Mouse (Mus musculus): Measurements from ENCODE around the gene Prtn3. TPM values are rescaled to one million over a fixed set of nuclear protein-coding genes. Genes with fewer than 3 reads are reported as not detected.

Gene Prtn3
- polyA plus RNA-seq, 1 experiment: 3.6 TPM

DNA sequence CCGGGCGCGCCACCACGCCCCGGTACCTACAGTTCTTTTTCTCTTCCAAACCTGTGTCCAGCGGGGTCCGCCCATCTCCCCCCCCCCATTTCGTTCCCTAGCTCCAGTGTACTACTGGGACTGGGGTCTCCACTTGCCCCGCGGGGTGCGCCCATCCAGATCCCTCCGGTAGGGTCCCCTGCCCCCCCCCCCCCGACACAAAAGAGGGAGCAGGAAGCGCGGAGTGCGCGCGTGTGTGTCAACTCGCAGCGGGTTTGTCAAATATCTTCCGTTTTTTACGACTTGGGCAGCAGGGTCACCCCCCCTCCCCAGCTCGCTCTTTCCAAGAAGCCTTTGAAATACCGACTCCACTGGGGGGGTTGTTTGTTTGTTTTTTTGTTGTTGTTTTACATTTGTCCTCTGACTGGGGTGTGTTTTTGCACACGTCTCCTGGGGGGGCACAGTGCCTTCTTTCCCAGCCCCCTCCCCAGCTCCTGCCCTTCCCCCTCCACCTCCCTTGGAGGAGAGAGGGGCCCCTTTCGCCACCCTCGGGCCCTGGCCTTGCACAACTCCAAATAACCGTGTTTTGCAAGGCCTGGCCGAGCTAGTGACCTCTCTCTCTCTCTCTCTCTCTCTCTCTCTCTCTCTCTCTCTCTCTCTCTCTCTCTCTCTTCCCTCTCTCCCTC lies 53.9 kb downstream of the Prtn3 start:
- peaks cover 13% of the 10 kb centered on the region for H3K4me1 ChIP-seq (ENCODE audit: control insufficient read depth, insufficient read depth, low read length)
- DNase-seq: peak; percentile 50
- peak overlapping the region; percentile 78 for H3K4me3 ChIP-seq (replicated peaks; ENCODE audit: extremely low read depth, low read depth, low read length)
- WGBS: 4% methylated on average over 25 of the region's 29 CpGs
- TF ChIP-seq CTCF (IDR thresholded peaks at IDR 0.05; ENCODE audit: insufficient read depth, low read length) (no peak), POLR2A (IDR thresholded peaks at IDR 0.05; ENCODE audit: borderline replicate concordance, extremely low read depth, low read depth, low read length) (no peak)

DNA sequence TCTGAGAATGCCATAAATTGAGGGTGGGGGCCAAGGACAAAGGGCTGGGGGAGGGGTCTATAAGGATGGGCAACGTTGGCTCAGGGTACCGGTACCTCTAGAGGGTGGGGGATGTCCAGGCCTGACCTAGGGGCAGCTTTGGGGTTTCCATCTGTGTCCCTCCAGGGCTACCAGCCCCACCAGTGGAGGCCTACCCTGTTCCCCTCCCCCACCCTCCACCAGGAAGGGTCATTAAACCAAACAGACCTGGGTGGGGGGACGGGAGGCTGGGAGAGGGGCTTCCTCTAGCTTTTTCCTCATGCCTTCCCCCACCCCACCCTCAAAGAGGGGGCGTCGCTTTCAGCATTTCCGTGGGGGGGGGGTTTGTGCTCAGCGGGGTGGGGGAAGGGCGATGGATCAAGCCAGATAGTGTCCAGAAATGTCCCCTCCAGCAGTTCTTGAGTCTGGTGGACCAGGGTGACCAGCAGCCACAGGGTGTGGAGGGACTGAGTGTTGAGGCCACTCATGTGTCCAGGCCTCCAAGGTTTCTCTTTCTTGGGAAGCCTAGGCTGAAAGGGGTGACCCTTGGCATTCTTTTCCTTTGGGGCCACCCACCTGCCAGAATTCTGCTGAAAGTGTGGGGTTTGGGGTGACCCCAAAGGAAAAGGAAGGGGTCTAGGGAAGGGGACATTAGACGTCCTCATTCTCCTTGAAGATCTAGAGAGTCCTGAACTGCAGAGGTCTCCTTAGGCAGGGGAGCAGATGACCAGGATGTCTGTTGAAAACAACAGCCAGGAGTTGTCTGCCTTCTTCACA lies 54.8 kb downstream of the Prtn3 start:
- H3K4me1 ChIP-seq (ENCODE audit: control insufficient read depth, insufficient read depth, low read length): peaks cover 22% of the 10 kb centered on the region
- no peak for DNase-seq
- WGBS: 38% methylated on average over 9 of the region's 9 CpGs
- TF ChIP-seq POLR2A (IDR thresholded peaks at IDR 0.05; ENCODE audit: borderline replicate concordance, extremely low read depth, low read depth, low read length) (no peak), CTCF (IDR thresholded peaks at IDR 0.05; ENCODE audit: insufficient read depth, low read length) (no peak)
- H3K4me3 ChIP-seq (replicated peaks; ENCODE audit: extremely low read depth, low read depth, low read length): no peak overlapping the region

DNA sequence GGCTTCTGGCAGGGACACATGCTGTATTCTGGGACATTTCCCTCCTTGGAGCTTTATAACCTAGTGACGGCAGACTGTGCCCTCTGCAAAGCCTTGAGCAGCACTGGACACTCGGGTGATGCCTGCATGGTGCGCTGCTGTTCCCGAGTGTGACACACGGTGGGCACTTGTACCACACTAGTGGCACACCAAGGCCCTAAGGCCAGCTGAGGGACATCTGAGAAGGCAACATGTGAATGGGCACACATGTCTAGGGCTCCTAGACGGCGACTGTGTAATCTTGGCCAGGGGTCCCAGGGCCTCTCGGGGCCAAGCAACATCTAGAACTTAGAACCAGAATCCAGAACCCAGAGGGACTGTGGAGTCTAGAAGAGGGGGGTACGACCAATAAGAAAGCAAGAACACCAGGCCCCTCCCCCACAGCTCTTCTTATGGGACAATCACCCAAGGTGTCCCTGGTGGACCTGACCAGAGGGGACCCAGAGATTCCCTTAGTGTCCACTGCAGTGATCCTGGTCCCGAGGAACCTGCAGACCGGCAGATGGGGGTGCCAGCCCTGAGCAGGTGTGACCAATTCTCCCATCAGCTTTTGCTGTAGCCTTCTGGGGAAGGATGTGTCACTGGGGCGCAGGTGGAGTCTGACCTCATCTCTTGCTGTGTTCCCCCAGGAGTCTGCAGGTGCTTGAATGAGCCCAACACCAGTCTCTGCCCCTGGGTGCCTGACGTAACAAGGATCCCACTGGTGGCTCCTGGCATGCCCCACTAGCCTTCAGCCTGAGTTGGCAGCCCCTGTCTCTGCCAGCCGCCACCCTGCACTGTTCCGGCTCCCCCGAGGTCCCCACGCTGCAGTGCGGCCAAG lies 55.9 kb downstream of the Prtn3 start:
- Histone ChIP-seq H3K4me1 (ENCODE audit: control insufficient read depth, insufficient read depth, low read length) (peaks cover 31% of the 10 kb centered on the region), H3K4me3 (replicated peaks; ENCODE audit: extremely low read depth, low read depth, low read length) (no peak overlapping the region)
- TF ChIP-seq CTCF (IDR thresholded peaks at IDR 0.05; ENCODE audit: insufficient read depth, low read length): no peak
- no peak for TF ChIP-seq POLR2A (IDR thresholded peaks at IDR 0.05; ENCODE audit: borderline replicate concordance, extremely low read depth, low read depth, low read length)
- 84% methylated on average over 18 of the region's 18 CpGs for WGBS
- DNase-seq: no peak

DNA sequence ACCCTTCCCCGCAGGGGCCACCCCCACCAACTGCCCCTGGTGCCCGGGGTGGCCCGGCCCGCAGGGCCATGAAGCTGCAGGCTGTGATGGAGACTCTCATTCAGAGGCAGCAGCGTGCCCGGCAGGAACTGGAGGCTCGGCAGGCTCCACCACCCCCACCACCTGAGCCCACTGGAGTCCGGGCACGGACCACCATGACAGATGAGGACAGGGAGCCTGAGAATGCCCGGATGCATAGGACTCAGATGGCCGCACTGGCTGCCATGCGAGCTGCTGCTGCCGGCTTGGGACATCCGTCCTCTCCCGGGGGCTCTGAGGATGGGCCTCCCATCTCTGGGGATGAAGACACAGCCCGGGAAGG lies 56.5 kb downstream of the Prtn3 start:
- no peak for DNase-seq
- H3K4me3 ChIP-seq (replicated peaks; ENCODE audit: extremely low read depth, low read depth, low read length): no peak overlapping the region
- H3K4me1 ChIP-seq (ENCODE audit: control insufficient read depth, insufficient read depth, low read length): peaks cover 31% of the 10 kb centered on the region
- no peak for TF ChIP-seq POLR2A (IDR thresholded peaks at IDR 0.05; ENCODE audit: borderline replicate concordance, extremely low read depth, low read depth, low read length)
- TF ChIP-seq CTCF (IDR thresholded peaks at IDR 0.05; ENCODE audit: insufficient read depth, low read length): no peak
- 94% methylated on average over 16 of the region's 16 CpGs for WGBS

DNA sequence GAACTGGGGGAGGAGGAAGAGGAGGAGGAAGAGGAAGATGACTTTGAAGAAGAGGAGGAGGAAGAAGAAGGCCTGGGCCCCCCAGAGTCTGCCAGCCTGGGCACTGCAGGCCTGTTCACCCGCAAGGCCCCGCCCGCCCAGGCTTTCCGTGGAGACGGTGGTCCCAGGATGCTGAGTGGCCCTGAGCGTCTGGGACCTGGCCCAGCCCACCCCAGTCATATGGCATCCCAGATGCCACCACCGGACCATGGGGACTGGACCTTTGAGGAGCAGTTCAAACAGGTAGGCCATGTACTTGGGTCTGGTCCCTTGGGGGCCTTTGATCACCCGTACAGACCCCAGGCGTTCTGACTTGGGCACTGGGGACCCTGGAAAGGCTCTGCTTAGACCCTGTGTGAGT lies 57.5 kb downstream of the Prtn3 start:
- DNase-seq: no peak
- no peak overlapping the region for H3K4me3 ChIP-seq (replicated peaks; ENCODE audit: extremely low read depth, low read depth, low read length)
- TF ChIP-seq CTCF (IDR thresholded peaks at IDR 0.05; ENCODE audit: insufficient read depth, low read length) (no peak), POLR2A (IDR thresholded peaks at IDR 0.05; ENCODE audit: borderline replicate concordance, extremely low read depth, low read depth, low read length) (no peak)
- WGBS: 89% methylated on average over 9 of the region's 9 CpGs
- peaks cover 32% of the 10 kb centered on the region for H3K4me1 ChIP-seq (ENCODE audit: control insufficient read depth, insufficient read depth, low read length)

DNA sequence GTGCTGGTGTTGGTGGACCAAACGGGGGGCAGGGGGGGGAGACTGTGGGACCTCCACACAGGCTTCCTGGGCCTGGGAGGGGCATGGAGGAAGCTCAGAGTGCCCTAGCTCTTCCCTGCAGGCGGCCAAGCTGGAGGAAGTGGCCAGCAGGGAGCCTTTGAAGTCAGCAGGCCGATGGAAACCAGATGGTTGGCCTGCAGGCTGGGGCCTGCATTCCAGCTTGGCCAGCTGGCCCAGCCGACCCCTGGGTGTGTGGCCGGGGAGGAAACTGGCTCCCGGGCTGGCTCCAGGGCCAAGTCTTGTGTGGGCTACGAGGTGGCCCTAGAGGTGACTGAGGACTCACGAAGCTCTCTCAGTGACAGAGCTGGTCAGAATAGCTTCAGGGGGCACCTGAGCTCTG lies 58.5 kb downstream of the Prtn3 start:
- DNase-seq: peak; percentile 44
- TF ChIP-seq POLR2A (IDR thresholded peaks at IDR 0.05; ENCODE audit: borderline replicate concordance, extremely low read depth, low read depth, low read length): no peak
- TF ChIP-seq CTCF (IDR thresholded peaks at IDR 0.05; ENCODE audit: insufficient read depth, low read length): no peak
- H3K4me1 ChIP-seq (ENCODE audit: control insufficient read depth, insufficient read depth, low read length): peaks cover 39% of the 10 kb centered on the region

More for the DNA sequence above, 58.5 kb downstream of the Prtn3 start:
- H3K4me3 ChIP-seq (replicated peaks; ENCODE audit: extremely low read depth, low read depth, low read length): no peak overlapping the region
- 30% methylated on average over 8 of the region's 8 CpGs for WGBS

Other genes starting within 250 kb of the Prtn3 start
- 2.4 and 2.7 TPM in 2 replicates for gene Shc2, start 236.6 kb upstream of the Prtn3 start, polyA plus RNA-seq (2012; rRNA removed)
- gene Odf3l2, start 228.7 kb upstream of the Prtn3 start, polyA plus RNA-seq (2012; rRNA removed): not detected in 2 replicates
- gene Madcam1, start 209.9 kb upstream of the Prtn3 start, polyA plus RNA-seq (2012; rRNA removed): 0.13 TPM in 1 of 2 replicates, not detected in the other
- 70.4 and 84.7 TPM in 2 replicates for gene Tpgs1, start 205.1 kb upstream of the Prtn3 start, polyA plus RNA-seq (2012; rRNA removed)
- 112 and 121 TPM in 2 replicates for gene Cdc34, start 192.3 kb upstream of the Prtn3 start, polyA plus RNA-seq (2012; rRNA removed)
- gene Gzmm, start 185.5 kb upstream of the Prtn3 start, polyA plus RNA-seq (2012; rRNA removed): 1.5 and 1.6 TPM in 2 replicates
- 684 and 692 TPM in 2 replicates for gene Bsg, start 170.0 kb upstream of the Prtn3 start, polyA plus RNA-seq (2012; rRNA removed)
- 3.0 and 3.9 TPM in 2 replicates for gene Hcn2, start 157.8 kb upstream of the Prtn3 start, polyA plus RNA-seq (2012; rRNA removed)
- gene Polrmt, start 127.9 kb upstream of the Prtn3 start, polyA plus RNA-seq (2012; rRNA removed): 42.0 and 46.2 TPM in 2 replicates
- gene Fgf22, start 119.4 kb upstream of the Prtn3 start, polyA plus RNA-seq (2012; rRNA removed): 0.10 and 1.0 TPM in 2 replicates
- 103 and 134 TPM in 2 replicates for gene Rnf126, start 107.5 kb upstream of the Prtn3 start, polyA plus RNA-seq (2012; rRNA removed)
- gene Fstl3, start 97.2 kb upstream of the Prtn3 start, polyA plus RNA-seq (2012; rRNA removed): 65.8 and 72.7 TPM in 2 replicates
- gene Prss57, start 83.5 kb upstream of the Prtn3 start, polyA plus RNA-seq (2012; rRNA removed): 0.20 TPM in 1 of 2 replicates, not detected in the other
- gene Palm, start 80.9 kb upstream of the Prtn3 start, polyA plus RNA-seq (2012; rRNA removed): 34.2 and 38.5 TPM in 2 replicates
- gene Misp, start 53.5 kb upstream of the Prtn3 start, polyA plus RNA-seq (2012; rRNA removed): 4.0 and 4.8 TPM in 2 replicates
- gene Ptbp1, start 20.0 kb upstream of the Prtn3 start, polyA plus RNA-seq (2012; rRNA removed): 224 and 265 TPM in 2 replicates
- gene Plppr3, start 158 bp downstream of the Prtn3 start, polyA plus RNA-seq (2012; rRNA removed): 8.4 and 8.9 TPM in 2 replicates
- gene Elane, start 11.8 kb downstream of the Prtn3 start, polyA plus RNA-seq (2012; rRNA removed): 0.11 and 0.85 TPM in 2 replicates
- gene Cfd, start 16.4 kb downstream of the Prtn3 start, polyA plus RNA-seq (2012; rRNA removed): 297 and 1,797 TPM in 2 replicates
- 76.2 and 79.1 TPM in 2 replicates for gene Med16, start 34.4 kb downstream of the Prtn3 start, polyA plus RNA-seq (2012; rRNA removed)
- gene Gm26602, start 36.4 kb downstream of the Prtn3 start, polyA plus RNA-seq (2012; rRNA removed): not detected in 2 replicates
- gene Kiss1r, start 42.5 kb downstream of the Prtn3 start, polyA plus RNA-seq (2012; rRNA removed): 20.9 and 24.4 TPM in 2 replicates
- 129 and 162 TPM in 2 replicates for gene R3hdm4, start 46.7 kb downstream of the Prtn3 start, polyA plus RNA-seq (2012; rRNA removed)
- gene Arid3a, start 52.6 kb downstream of the Prtn3 start, polyA plus RNA-seq (2012; rRNA removed): 7.8 and 8.6 TPM in 2 replicates
- gene Wdr18, start 85.7 kb downstream of the Prtn3 start, polyA plus RNA-seq (2012; rRNA removed): 33.5 and 35.5 TPM in 2 replicates
- 0.33 TPM in 1 of 2 replicates, not detected in the other for gene Grin3b, start 96.2 kb downstream of the Prtn3 start, polyA plus RNA-seq (2012; rRNA removed)
- 294 and 318 TPM in 2 replicates for gene Tmem259, start 109.9 kb downstream of the Prtn3 start, polyA plus RNA-seq (2012; rRNA removed)
- 387 and 395 TPM in 2 replicates for gene Cnn2, start 114.1 kb downstream of the Prtn3 start, polyA plus RNA-seq (2012; rRNA removed)
- gene Abca7, start 122.0 kb downstream of the Prtn3 start, polyA plus RNA-seq (2012; rRNA removed): 31.4 and 38.2 TPM in 2 replicates
- 102 and 103 TPM in 2 replicates for gene Arhgap45, start 142.2 kb downstream of the Prtn3 start, polyA plus RNA-seq (2012; rRNA removed)
- 199 and 208 TPM in 2 replicates for gene Polr2e, start 165.3 kb downstream of the Prtn3 start, polyA plus RNA-seq (2012; rRNA removed)
- 581 and 623 TPM in 2 replicates for gene Gpx4, start 172.7 kb downstream of the Prtn3 start, polyA plus RNA-seq (2012; rRNA removed)
- 83.7 and 85.8 TPM in 2 replicates for gene Sbno2, start 231.1 kb downstream of the Prtn3 start, polyA plus RNA-seq (2012; rRNA removed)
- gene Stk11, start 241.3 kb downstream of the Prtn3 start, polyA plus RNA-seq (2012; rRNA removed): 161 and 168 TPM in 2 replicates